Mouse (Mus musculus) yolk sac, embryonic 10.5 days (tissue): ENCODE measurements at regions not wholly inside any gene's neighbourhood (a gene's known extent, or its start where the extent isn't known, plus 50 kb on each side); places are given as distances from the start of the nearest gene placed in this dataset.

ENCODE experiments used
- DNase-seq: peaks from one replicate; pipeline ENCODE4 v3.0.0-alpha.2; 2017; ENCODE audit warnings: low spot score

DNA sequence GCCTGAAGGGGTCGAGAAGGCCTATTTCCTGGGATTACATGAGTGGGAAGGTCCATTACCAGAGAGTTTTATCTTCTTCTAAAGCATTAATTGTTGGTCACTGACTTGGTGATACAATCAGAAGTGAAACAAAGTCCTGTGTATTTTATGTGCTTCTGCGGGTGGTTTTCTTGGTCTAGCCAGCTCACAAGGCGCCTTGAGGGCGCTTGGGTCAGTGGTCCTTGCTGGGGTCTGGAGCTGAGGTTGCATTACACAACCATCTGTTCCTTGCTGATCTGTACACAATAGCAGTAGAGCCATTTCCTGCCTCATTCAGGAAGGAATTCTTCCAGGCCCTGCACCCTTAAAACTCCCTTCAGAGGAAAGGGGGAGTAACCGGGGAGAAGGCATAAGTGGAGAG is 116.9 kb upstream of the Neo1 start:
- DNase-seq, result no peak

DNA sequence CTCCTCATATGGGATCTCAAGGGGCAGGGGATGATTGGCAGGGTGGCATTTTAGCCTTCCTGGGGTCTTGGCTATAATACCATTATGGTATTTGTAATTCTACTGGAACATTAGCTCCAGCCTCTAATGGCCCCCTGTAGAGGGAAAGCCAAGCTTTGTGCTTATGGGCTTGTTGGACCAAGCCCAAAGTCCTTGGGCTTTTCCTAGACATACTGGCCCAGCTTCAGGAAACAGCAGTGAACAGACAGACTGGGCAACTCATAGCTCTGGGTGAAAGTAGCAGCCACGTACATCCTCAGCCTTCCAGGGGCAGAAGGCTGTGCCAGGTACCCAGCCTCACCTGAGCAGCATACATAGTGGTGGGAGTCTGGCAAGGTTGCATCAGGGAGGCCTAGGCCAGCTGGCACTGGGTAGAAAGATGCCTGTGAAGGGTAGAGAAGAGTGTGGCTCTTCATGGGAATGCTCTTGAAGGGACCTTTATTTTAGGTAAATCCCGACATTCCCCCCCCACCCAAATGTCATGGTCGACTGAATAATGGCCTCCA is 108.1 kb upstream of the Neo1 start:
- no peak for DNase-seq

DNA sequence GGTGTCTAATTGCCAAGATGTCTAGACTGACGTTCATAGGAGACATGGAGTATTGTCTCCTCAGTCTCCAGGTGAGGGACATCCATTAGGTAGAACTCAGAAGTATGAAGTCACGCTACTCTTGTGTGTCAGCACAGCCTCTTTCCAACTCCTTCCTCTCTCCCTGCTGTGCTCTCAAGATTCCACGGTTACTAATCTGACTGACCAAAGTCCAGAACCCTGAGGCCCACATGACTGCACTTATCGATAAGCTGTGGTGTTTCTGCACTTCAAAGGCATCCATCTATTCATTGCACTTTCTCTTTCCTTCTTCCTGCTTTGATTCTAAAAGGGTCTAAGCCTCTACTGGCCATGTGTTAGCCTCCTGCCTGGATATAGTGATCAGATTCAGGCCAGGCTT is 107.4 kb upstream of the Neo1 start:
- peak; percentile 39 for DNase-seq

DNA sequence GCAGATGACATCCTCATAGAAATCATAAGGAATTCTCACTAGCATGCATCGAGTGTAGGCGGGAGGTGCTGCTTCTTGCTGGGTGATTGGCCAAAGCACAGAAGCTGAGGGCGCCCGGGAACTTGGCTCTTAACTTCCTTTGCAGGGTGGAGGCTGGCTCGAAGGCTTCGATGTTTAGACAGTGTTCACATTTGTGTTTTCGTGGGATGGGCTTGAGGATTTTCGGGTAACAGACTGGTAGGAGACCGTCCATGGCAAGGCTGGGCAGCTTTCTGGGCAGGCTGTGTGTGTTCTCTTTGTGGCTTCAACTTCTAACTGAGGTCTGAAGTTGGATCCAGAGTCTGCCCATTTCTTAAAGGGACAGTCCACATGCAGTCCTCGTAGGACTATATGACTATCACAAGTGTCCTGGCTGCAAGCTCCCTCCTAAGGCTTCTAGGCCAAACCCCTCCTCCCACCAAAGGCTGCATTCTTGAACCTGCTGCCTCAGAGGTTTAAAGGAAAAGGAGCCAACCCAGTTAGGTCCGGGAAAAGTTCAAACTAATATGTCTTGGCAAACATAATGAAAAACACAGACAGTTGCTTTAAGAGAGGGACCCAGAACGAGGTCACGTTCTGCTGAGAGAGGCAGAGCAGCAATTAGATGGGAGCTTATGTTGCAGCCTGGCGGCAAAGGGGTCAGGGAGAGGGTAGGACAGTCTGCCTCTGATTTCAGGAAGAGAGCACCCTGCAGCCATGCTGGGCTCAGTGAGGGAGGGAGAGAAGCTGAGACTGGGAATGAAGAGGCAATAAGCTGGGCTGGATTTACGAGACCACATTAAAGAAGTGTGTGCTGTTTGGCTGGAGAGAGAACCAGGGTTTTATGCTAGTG is 98.2 kb upstream of the Neo1 start:
- DNase-seq, result peak; percentile 43

DNA sequence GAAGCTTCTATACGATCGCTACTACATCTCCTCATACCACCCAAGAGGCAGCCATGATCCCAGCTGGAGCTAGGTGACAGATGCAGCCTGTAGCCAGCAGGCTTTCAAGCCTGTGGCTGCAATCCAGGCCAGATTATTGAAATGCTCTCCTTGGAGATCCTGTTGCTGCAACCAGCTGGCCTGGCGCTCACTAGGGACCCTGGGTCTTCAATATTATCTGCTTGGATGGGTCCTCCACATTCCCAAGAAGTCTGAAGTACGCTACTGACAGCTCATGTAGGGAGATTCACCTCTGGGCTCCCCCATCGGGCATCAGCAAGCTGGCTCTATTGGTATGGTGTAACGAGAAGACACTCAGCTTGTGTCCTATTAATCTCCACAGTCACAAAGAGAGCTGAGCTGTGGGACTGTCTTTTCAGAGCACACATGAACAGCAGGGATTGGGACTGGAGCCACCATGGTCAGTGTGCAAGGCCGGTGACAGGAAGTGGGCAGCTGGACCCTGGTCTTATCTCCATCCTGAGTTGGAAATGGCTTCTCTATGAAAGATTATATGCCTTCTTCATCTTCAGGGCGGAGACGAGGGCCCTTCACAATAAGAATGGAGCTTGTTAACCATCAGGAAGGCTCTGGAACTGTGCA is 93.6 kb upstream of the Neo1 start:
- DNase-seq, result no peak

DNA sequence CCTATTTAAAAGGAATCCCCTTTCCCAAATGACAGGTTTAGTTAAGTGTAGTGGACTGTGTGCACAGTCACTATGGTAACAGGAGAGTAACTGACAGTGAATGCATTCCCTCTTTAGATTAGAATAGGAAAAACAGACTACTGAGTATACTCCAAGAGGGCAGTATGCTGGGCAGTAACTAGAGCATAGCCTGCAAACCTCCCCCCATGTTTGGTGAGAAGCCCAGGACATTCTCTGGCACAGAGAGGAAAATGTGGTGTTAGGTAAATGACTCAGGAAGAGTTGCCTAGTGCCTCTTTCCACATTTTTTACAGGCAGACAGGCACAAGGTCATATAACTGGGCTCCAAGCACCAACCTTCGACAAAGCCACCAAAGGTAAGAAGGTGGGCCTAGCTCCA is 93.0 kb upstream of the Neo1 start:
- no peak for DNase-seq

DNA sequence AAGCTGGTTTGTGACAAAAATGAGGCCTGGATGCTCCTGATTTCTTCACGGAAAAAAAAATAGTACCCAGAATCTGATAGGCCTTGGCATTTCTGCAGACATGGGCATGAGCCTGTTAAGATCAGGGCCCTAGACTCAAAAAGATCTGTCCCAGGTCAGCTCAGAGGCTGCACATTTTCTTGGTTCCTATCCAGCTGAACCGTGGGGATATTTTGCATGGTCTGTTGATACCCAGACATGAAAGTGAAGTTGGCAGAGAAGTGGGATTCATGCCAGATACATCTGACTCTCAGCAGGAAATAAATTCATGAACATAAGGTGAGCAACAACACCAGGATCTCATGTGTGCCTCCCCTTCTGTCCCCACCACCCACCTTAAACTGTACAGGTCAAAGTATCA is 91.8 kb upstream of the Neo1 start:
- DNase-seq, result no peak

DNA sequence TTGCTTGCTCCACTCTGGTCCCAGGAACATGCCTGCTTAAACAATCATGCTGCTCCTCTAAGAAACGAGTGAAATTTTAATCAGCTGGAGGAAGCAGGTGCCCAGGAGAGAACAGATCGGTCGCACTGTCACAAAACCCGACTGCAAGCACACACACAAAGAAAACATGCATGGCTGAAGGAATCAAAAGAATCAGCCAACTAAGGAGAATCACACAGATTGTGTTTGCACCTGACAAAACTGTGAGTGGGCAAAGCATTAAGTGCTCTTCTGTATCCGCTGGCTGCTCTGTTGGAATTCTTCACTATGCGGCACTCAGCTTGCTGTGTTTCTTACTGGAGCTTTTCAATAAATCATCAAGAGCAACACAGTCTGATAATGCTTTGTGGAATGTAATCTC is 89.6 kb upstream of the Neo1 start:
- no peak for DNase-seq

DNA sequence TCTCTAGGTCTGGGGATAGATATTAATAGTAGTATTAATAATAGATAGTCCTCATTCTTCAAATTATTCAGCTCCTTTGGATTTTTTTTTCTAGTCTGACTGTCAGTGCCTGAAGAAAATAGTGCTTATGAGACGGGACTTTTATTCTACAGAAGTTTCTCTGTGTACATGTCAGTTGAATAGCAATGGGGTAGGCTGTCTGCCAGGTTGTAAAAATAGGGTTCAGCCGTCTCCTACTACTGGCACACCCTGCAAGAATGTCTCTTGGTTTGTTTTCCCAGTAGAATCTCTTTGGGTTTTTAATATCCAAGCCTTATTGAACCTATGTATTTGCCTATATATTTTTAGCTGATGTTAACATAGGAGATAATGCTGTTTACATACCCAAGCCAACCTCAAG is 80.3 kb upstream of the Neo1 start:
- no peak for DNase-seq

DNA sequence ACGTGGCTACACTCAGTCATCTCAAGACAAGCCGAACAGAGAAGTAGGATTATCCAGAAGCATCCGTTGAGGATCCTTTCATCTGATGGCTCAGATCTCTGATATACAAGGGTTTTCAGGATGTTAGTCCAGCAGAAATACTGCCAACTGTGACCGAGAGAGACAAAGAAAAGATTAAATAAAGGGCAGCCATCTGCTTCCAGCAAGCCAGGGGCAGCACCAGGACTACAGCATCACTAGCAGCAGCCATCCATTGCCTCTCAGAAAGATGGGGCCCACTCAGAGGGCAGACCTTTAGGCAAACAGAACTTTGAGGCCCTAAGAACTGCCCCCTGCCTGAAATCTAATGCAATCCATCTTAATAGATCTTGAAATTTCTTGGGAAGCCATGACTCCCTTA is 77.6 kb upstream of the Neo1 start:
- no peak for DNase-seq

DNA sequence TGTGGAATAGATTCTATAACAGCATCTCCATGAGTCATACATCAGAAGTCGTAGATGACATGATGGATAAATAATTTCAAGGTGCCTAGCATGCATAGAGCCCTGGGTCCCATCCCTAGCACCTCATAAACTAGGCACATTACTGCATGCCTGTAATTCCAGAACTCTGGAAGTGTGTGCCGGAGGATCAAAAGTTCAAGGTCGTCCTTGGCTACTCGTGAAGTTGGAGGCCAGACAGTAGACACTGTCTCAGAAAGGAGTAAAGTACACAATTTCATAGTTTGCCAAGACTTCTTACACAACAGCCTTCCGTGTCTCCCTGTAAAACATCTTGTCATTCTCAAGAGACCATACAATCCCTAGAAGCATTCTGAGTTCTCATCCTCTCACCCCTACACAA is 63.5 kb upstream of the Neo1 start:
- DNase-seq, result no peak

DNA sequence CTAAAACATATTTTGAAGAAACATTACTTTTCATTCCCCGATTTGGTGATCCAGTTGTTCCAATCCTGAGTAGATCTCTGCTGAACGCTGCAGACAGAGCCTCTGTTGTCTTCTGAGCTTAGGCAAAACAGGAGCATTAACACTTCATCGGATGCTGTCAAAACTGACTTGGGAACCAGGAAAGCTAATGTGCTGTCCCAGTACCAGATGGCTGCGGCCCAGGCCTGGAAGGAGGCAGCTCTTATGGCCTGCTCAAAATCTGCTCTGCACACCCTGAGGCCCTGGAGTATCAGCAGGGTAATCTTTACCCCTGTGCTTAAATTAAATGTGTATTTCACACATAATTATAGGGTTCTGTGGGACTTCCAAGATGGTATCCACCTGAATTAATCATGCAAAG is 61.3 kb upstream of the Neo1 start:
- no peak for DNase-seq

DNA sequence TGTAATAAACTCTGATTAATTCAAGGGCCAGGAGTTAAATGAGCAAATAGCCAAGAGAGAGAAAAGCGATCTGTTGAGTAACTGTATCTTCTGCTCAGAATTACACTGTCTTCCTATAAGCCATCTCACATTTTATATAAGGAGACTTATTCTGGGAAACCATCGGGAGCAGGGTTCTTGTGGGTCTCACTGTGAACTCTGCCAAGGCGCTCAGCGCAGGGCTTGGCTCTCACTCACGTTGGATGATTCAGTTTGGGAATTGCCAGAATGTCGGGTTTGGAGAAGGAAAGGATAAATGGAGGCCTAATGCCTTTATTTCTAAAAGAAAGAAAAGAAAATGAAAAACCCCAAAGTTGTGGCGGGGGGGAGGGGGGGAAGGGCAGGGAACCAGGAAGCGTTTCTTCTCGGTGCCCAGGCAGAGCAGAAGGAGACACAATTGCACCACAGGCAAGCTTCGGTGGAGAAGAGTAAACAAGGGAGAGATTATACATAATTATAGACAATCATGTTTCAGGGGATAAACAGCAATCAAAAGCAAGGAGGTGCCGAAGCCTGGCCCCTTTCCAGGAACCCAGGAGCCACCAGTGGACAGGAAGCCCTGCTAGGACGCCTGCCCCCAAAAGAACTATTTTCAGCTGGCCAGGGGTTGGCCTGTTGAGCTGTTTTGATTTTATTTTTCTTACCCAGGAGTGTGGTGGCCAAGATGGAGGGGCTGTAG is 60.5 kb upstream of the Neo1 start:
- no peak for DNase-seq

DNA sequence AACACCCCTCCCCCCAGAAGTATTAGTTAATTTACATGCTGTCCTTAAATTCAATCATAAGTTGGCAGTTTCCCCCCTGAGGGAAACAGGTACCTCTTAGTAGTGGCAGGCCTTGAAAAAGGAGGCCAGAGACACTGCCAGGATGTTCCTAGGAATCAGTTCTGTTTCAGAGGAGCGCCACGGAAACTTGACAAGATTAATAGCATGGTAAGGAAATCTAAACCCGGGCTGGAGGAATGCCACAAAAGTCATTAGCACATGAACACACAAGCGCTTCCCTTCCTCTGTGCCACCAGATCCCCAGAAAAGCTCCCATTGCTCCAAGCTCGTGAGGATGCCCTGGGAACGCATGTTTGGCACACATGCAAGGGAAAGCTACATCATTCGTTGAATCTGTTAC is 59.4 kb upstream of the Neo1 start:
- no peak for DNase-seq

DNA sequence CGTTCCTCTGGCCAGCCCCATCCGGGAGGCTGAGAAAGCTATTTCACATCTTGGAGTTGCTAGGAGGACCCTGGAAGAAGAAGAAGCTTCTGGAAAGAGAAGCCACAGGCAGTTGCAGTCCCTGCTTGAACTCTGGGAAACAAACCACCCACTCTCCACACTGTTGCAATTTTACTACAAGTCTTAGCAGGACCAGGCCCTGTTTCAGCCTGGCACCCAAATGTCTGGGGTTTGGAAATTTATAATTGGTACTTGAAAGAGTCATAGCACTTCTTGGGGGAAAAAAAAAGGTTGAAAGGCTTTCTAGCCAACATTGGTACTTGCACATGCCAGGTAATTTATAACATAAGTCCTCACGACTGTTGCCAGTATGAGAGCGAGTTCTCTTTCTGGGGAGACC is 57.9 kb upstream of the Neo1 start:
- no peak for DNase-seq

DNA sequence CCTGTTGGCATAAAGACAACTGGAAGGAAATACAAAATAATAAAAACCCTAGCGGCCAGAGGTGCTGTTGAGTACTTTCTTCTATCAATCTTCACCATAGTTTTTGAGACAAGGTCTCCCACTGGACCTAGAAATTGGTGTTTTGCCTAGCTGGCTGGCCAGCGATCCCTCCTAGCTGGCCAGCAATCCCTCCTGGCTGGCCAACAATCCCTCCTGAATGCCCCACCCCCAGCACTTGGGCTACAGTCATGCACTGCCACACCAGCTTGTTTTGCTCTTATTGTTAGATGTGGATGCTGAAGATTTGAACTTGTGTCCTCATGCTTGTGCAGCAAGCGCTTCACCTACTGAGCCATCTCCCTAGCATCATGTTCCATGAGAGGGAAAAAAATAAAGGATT is 54.9 kb upstream of the Neo1 start:
- no peak for DNase-seq

DNA sequence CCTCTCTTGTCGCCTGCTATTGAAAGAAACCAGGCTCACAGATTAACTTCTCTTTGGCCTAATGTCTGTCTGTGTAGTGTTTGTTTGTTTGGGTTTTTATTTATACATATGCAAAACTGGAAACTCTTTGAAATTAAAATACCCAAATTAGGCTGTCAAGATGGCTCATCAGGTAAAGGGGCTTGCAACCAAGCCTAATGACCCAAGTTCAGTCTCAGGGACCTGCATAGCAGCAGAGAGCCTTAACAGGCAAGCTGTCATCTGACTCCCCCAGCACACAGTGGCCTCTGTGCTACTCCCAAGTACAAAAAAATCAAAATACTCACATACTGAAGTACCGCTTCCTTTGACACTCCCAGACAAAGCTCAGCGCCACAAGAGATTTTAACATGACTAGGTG is 51.5 kb upstream of the Neo1 start:
- DNase-seq, result no peak

DNA sequence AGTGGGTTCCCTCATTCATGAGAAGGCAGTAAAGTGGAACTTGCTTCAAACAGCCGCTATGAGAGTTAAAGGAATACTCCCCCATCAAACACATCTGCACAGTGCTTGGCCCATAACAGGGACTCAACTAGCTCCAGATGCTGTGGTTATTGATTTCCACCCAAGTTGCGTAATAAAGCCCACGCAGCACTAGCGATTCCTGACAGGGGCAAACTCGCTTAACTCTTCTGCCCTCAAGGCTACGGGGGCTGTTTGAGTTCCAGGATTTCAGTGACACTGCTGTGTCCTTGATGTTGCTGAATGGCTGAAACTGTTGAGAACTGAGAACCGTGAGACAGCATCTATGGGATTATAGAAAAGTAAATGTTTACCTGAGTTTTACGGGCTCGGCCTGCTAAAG is 50.9 kb upstream of the Neo1 start:
- DNase-seq, result peak; percentile 53

DNA sequence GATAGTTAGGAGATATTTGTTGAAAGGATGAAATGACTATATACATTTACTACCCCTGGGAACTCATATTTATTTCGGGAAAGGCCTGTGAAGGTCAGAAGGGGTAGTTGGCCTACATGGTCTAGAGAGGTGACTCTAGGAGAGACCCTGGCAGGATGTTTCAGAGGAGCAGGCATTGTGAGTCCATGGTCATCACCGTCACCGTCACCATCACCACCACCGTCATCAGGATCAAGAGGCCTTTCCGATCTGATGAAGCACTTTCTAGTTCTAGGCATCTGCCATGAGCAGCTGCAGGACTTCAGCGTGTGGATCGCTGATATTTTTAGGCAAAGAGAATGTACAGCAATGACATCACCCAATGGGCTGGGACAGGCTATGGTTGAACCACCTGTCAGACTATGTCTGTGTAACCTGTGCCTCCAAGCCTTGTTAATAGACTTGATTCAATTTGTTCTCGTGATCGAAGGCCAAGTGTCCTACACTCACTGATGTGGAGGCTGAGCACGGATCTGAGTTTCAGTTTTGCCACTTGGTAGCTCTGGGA is 50.4 kb upstream of the Neo1 start:
- no peak for DNase-seq
